Mouse (Mus musculus) limb, embryonic 11.5 days (tissue): ENCODE data around the gene Armcx1. TPM values are rescaled to one million over a fixed set of nuclear protein-coding genes. Genes with fewer than 3 reads are reported as not detected.
A peak's percentile ranks its signal among the peaks of the same experiment; 100 is the strongest.

Source experiments
- ATAC-seq: fragments of 200-750 bp; cut with Nextera tagmentation; 2 replicates; pipeline ENCODE4 v1.8.0; 2017; ENCODE audit warnings: low read depth; ENCODE audit not compliant: insufficient number of reproducible peaks, low FRiP score, low TSS enrichment
- DNase-seq: peaks from one replicate; pipeline ENCODE4 v3.0.0-alpha.2; 2015; ENCODE audit warnings: low spot score
- H3K27ac ChIP-seq: fragments of 300-500 bp; sonication (generic); replicated peaks from 2 replicates; pipeline ENCODE4 v1.5.1; 2014; ENCODE audit warnings: low read depth, mild to moderate bottlenecking, low read length
- H3K27me3 ChIP-seq: fragments of 300-500 bp; sonication (generic); 2 replicates; pipeline ENCODE4 v1.6.1; 2014; ENCODE audit warnings: mild to moderate bottlenecking, low read length, mixed read lengths; ENCODE audit not compliant: control insufficient read depth, insufficient read depth
- H3K36me3 ChIP-seq: fragments of 300-500 bp; sonication (generic); 2 replicates; pipeline ENCODE4 v1.6.1; 2014; ENCODE audit warnings: mild to moderate bottlenecking, low read length, moderate library complexity, mixed read lengths; ENCODE audit not compliant: control insufficient read depth, insufficient read depth
- H3K4me1 ChIP-seq: fragments of 300-500 bp; sonication (generic); 2 replicates; pipeline ENCODE4 v1.6.1; 2014; ENCODE audit warnings: low read length, mixed read lengths; ENCODE audit not compliant: control insufficient read depth, insufficient read depth
- H3K4me2 ChIP-seq: fragments of 300-500 bp; sonication (generic); 2 replicates; pipeline ENCODE4 v1.6.1; 2014; ENCODE audit warnings: low read depth, mild to moderate bottlenecking, moderate library complexity; ENCODE audit not compliant: severe bottlenecking
- H3K4me3 ChIP-seq: fragments of 300-500 bp; sonication (generic); 2 replicates; pipeline ENCODE4 v1.5.1; 2014; ENCODE audit warnings: low read depth, low read length
- H3K9ac ChIP-seq: fragments of 300-500 bp; sonication (generic); 2 replicates; pipeline ENCODE4 v1.6.1; 2014; ENCODE audit warnings: mild to moderate bottlenecking, low read length
- H3K9me3 ChIP-seq: fragments of 300-500 bp; sonication (generic); 2 replicates; pipeline ENCODE4 v1.6.1; 2016; ENCODE audit warnings: low read length; ENCODE audit not compliant: control insufficient read depth
- WGBS: fragments of 180-500 bp; shearing (Covaris S2); extraction: QIAGEN DNeasy Blood & Tissue Kit; methylation state at CpG from one replicate; pipeline ENCODE4 v1.1.7; 2014; 5-methylcytosine and 5-hydroxymethylcytosine counted together
- polyA plus RNA-seq: library from polyadenylated mRNA; unstranded; fragments of >200 nt; fragmentation: Nextera tagmentation; extraction: Ambion mirVana; gene quantifications from 2 replicates; pipeline ENCODE4 v1.2.1, GENCODE M21; 2014

Gene Armcx1
- polyA plus RNA-seq: 44.3 and 47.1 TPM in 2 replicates

- no peaks in the 10 kb centered on the region for H3K36me3 ChIP-seq
- H3K4me2 ChIP-seq: peak within 1 kb of the TSS; percentile 43
- ATAC-seq (peak; percentile 91; the same call in 1 of the 2 replicates), DNase-seq (peak; percentile 68)
- H3K4me1 ChIP-seq: no peaks in the 10 kb centered on the region
- H3K27me3 ChIP-seq: 0 out of 2 replicates have a peak, but pooled peaks cover 2% of the 10 kb centered on the region
- peak within 1 kb of the TSS; percentile 62 for H3K9ac ChIP-seq
- peak within 1 kb of the TSS; percentile 65 for H3K27ac ChIP-seq
- 16% methylated on average over 16 of the region's 16 CpGs for WGBS
- peak within 1 kb of the TSS; percentile 44 for H3K4me3 ChIP-seq
- no peaks in the 10 kb centered on the region for H3K9me3 ChIP-seq
Measured at GRCm38 (mm10) chrX:134717752-134718308, at the start of gene Armcx1. Armcx1 (plus strand) TSS chrX:134717963.

GRCm38 (mm10) chrX:134675022-134675421 is 42.7 kb upstream of the Armcx1 start:
- Histone ChIP-seq H3K4me1 (no peaks in the 10 kb centered on the region), H3K9me3 (no peaks in the 10 kb centered on the region), H3K4me2 (no peak overlapping the region), H3K27ac (no peak overlapping the region), H3K36me3 (no peaks in the 10 kb centered on the region), H3K9ac (no peak overlapping the region), H3K4me3 (no peak overlapping the region), H3K27me3 (no peaks in the 10 kb centered on the region)
- DNase-seq: no peak
- no peak for ATAC-seq
- 38% methylated on average over 5 of the region's 5 CpGs for WGBS

DNA sequence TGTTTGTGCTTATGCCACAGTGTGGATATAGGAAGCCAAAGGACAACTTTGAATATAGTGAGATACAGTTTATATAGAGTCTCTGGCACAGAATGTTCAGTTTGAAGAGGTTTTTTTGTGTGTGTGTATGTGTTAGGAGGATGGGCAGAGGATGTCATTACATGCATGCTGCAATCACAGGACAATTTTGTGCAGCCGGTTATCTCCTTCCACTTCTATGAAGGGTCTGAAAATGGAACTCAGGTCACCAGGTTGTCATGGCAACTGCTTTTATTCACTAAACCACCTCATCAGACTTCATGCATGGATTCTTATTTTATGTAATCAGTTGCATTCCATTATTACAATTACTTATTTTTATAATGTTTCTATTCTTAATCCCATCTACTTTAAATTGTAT is 41.8 kb upstream of the Armcx1 start:
- H3K27me3 ChIP-seq: no peaks in the 10 kb centered on the region
- no peak for DNase-seq
- WGBS: 92% methylated on average over 1 of the region's 1 CpGs
- no peak overlapping the region for H3K9ac ChIP-seq
- H3K4me1 ChIP-seq: no peaks in the 10 kb centered on the region
- ATAC-seq: no peak
- no peak overlapping the region for H3K4me2 ChIP-seq
- no peak overlapping the region for H3K27ac ChIP-seq
- no peak overlapping the region for H3K4me3 ChIP-seq
- H3K9me3 ChIP-seq: no peaks in the 10 kb centered on the region
- H3K36me3 ChIP-seq: no peaks in the 10 kb centered on the region

DNA sequence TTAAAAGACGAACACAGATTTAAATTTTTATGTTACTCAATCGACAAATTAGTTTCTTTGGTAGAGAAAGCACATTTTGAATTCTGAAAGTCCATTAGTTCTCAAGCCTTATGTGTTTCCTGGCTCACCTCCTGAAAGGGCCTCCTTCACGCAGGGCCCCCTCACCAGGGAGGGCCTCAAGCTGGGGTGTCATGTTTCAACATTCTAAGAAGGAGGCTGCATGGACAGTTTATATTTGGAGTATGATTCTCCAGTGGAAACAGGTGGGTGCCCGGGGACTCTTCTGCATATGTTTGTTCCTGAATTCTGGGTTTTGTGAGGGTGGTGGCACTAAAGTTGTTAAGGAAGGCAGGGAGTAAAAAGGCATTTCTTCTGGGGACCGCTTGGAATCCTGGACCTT is 32.8 kb upstream of the Armcx1 start:
- Histone ChIP-seq H3K9me3 (no peaks in the 10 kb centered on the region), H3K36me3 (no peaks in the 10 kb centered on the region; the same call in 1 of the 2 replicates), H3K27ac (peak overlapping the region; percentile 26; the same call in 1 of the 2 replicates), H3K9ac (peak overlapping the region; percentile 17; the same call in 1 of the 2 replicates), H3K4me2 (peak overlapping the region; percentile 32), H3K4me1 (0 out of 2 replicates have a peak, but pooled peaks cover 3% of the 10 kb centered on the region), H3K27me3 (peaks cover 4% of the 10 kb centered on the region; the same call in 1 of the 2 replicates), H3K4me3 (peak overlapping the region; percentile 51; the same call in 1 of the 2 replicates)
- ATAC-seq (0 out of 2 replicates have a peak, but pooled peaks have one; percentile 27), DNase-seq (peak; percentile 46)
- WGBS: 36% methylated on average over 5 of the region's 5 CpGs

DNA sequence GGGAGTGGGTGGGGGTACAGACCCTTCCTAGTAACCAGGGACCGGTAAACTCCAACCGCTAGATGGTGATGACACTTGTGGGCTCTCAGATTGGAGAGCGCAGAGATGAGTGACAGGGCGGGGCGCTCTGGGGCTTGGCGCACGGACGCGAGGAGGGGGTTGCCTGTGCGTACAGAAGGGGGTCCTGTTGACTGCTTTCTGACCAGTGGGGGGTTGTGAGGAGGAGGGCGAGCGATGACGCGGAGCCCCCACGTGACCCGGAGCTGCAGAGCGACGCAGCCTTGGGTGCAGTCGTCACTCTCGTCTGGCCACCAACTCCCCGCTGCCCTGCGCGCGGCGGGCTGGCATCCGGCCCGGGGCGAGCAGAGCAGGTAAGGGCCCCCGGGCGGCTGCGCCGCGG is 31.5 kb upstream of the Armcx1 start, which contains the start of gene Armcx4:
Gene Armcx4, plus strand, starts transcription at position 253 of the 400 bp plus-strand sequence.
- ATAC-seq: peak; percentile 94
- Histone ChIP-seq H3K9me3 (no peaks in the 10 kb centered on the region), H3K27me3 (peaks cover 7% of the 10 kb centered on the region; the same call in 1 of the 2 replicates), H3K9ac (peak within 1 kb of the TSS; percentile 64), H3K36me3 (no peaks in the 10 kb centered on the region; the same call in 1 of the 2 replicates), H3K4me3 (peak within 1 kb of the TSS; percentile 51), H3K4me1 (0 out of 2 replicates have a peak, but pooled peaks cover 3% of the 10 kb centered on the region), H3K4me2 (peak within 1 kb of the TSS; percentile 47), H3K27ac (peak within 1 kb of the TSS; percentile 75)
- DNase-seq: peak; percentile 76
- WGBS: 19% methylated on average over 26 of the region's 33 CpGs

DNA sequence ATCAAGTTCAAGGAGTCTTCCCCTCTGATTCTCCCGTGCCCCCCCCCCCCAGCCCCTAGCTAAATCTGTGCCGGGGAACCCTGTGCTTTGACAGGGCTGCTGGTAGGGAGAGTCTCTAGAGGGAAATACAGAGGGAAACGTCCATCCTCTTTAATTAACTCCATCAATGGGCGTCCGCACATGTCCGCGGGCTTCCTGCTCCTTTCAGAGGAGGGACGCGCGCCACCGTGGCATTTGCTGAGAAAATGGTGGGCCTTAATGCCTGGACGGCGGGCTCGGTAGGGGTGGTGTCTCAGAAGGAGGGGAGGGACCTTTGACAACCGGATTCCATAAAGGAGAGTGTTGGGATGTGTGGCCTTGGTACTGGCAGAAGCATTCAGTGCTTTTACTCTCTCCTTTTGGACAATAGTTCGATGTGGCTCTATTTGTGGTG is 31.0 kb upstream of the Armcx1 start:
- 9% methylated on average over 16 of the region's 16 CpGs for WGBS
- no peaks in the 10 kb centered on the region for H3K9me3 ChIP-seq
- peaks cover 9% of the 10 kb centered on the region; the same call in 1 of the 2 replicates for H3K27me3 ChIP-seq
- 0 out of 2 replicates have a peak, but pooled peaks cover 3% of the 10 kb centered on the region for H3K4me1 ChIP-seq
- DNase-seq (peak; percentile 69), ATAC-seq (peak; percentile 10; the same call in 1 of the 2 replicates)
- peak overlapping the region; percentile 51 for H3K4me3 ChIP-seq
- no peaks in the 10 kb centered on the region; the same call in 1 of the 2 replicates for H3K36me3 ChIP-seq
- peak overlapping the region; percentile 64 for H3K9ac ChIP-seq
- peak overlapping the region; percentile 51; the same call in 1 of the 2 replicates for H3K27ac ChIP-seq
- H3K4me2 ChIP-seq: peak overlapping the region; percentile 47

GRCm38 (mm10) chrX:134689676-134690075 is 28.1 kb upstream of the Armcx1 start:
- Histone ChIP-seq H3K4me3 (no peak overlapping the region), H3K4me2 (no peak overlapping the region), H3K36me3 (no peaks in the 10 kb centered on the region; the same call in 1 of the 2 replicates), H3K9ac (no peak overlapping the region), H3K4me1 (0 out of 2 replicates have a peak, but pooled peaks cover 3% of the 10 kb centered on the region), H3K27me3 (peaks cover 9% of the 10 kb centered on the region; the same call in 1 of the 2 replicates), H3K27ac (no peak overlapping the region), H3K9me3 (no peaks in the 10 kb centered on the region)
- WGBS: 92% methylated on average over 2 of the region's 2 CpGs
- DNase-seq (no peak), ATAC-seq (no peak)

GRCm38 (mm10) chrX:134690871-134691539 is 26.8 kb upstream of the Armcx1 start:
- no peak overlapping the region for H3K27ac ChIP-seq
- H3K4me1 ChIP-seq: 0 out of 2 replicates have a peak, but pooled peaks cover 3% of the 10 kb centered on the region
- H3K4me2 ChIP-seq: no peak overlapping the region
- H3K36me3 ChIP-seq: no peaks in the 10 kb centered on the region; the same call in 1 of the 2 replicates
- no peak for DNase-seq
- H3K9ac ChIP-seq: no peak overlapping the region
- H3K27me3 ChIP-seq: peaks cover 7% of the 10 kb centered on the region; the same call in 1 of the 2 replicates
- ATAC-seq: no peak
- H3K4me3 ChIP-seq: no peak overlapping the region
- WGBS: 90% methylated on average over 10 of the region's 10 CpGs
- H3K9me3 ChIP-seq: no peaks in the 10 kb centered on the region
